In genomic region chrX:11964428-11964827, GRCm38 (mm10) we compare ENCODE assay signal across 24 mouse cellular contexts.
DNase-seq lines count a peak whose midpoint lies in the region; TF ChIP-seq lines count a peak whose summit lies in the region.
"Had no signal": no experiment of that assay in that cellular context is flagged by ENCODE, and none has a peak within 500 bp of the region (broad histone marks: within the 10 kb centered on the region; RNA-seq: fewer than 3 reads in every experiment).

No protein-coding gene starts in this region.

- H3K4me3 ChIP-seq in MEL (ENCODE audit: control insufficient read depth in 1 of 2, insufficient read depth in 1 of 2, low read depth in 2 of 2, low read length in 2 of 2) = no peak overlapping the region
- H3K4me3 ChIP-seq: embryonic facial prominence, embryonic 13.5 days; embryonic facial prominence, embryonic 15.5 days; erythroblast, embryonic 14.5 days; forebrain, embryonic 10.5 days; forebrain, embryonic 12.5 days had no signal

- H3K36me3 ChIP-seq in MEL (ENCODE audit: control insufficient read depth in 1 of 2, insufficient read depth in 2 of 2, low read length in 2 of 2) = peaks cover 0 to 8% of the 10 kb centered on the region in 2 experiments; a peak in 2 of 4 replicates
- H3K36me3 ChIP-seq: embryonic facial prominence, embryonic 13.5 days; embryonic facial prominence, embryonic 15.5 days; forebrain, embryonic 10.5 days; forebrain, embryonic 12.5 days; G1E had no signal

- no peak for TF ChIP-seq RAD21 in MEL (IDR thresholded peaks at IDR 0.05; ENCODE audit: low read depth, low read length)

- DNase-seq in cerebellum, postnatal 10 days = peak; percentile 20 to 36
- DNase-seq in cerebellum, adult 8-10 months = no peak
- DNase-seq in left cerebral cortex, postnatal 4 days = peak; percentile 21
- DNase-seq in left cerebral cortex, postnatal 14 days (ENCODE audit: low spot score in 2 of 2) = no peak
- peak; percentile 78 for DNase-seq in MEL (ENCODE audit: low read depth, low spot score)
- DNase-seq in brain, embryonic 14.5 days (ENCODE audit: low read depth) = peak; percentile 21
- no peak for DNase-seq in kidney, postnatal 10 days
- DNase-seq: adrenal gland, adult 8-10 months; adrenal gland, postnatal 14 days; adrenal gland, postnatal 36 days; B cell, adult 2 months; cerebellum, adult 11 months; cerebellum, adult 18-20 months; cerebellum, adult 9-10 months; cerebellum, postnatal 14 days; cerebellum, postnatal 36 days; embryo, embryonic 11 days had no signal

- no peak overlapping the region for H3K27ac ChIP-seq in MEL (ENCODE audit: control insufficient read depth, low read depth, low read length)
- H3K27ac ChIP-seq: embryonic facial prominence, embryonic 13.5 days; embryonic facial prominence, embryonic 15.5 days; forebrain, embryonic 10.5 days; forebrain, embryonic 12.5 days had no signal

- TF ChIP-seq CTCF in MEL (IDR thresholded peaks at IDR 0.05 in 2 of 3, conservative IDR thresholded peaks at IDR 0.05 in 1 of 3; ENCODE audit: control insufficient read depth in 1 of 3, insufficient read depth in 1 of 3, low read depth in 2 of 3, low read length in 3 of 3, poor library complexity in 1 of 3, severe bottlenecking in 1 of 3) = no peak
- no peak for TF ChIP-seq CTCF in brain, embryonic 14.5 days (IDR thresholded peaks at IDR 0.05; ENCODE audit: borderline replicate concordance, extremely low read depth, insufficient read depth, insufficient read length)

- H3K4me1 ChIP-seq in MEL (ENCODE audit: control insufficient read depth in 1 of 2, insufficient read depth in 2 of 2, low read length in 2 of 2) = peaks cover 5 to 15% of the 10 kb centered on the region in 2 experiments; a peak in 3 of 4 replicates
- H3K4me1 ChIP-seq: embryonic facial prominence, embryonic 13.5 days; embryonic facial prominence, embryonic 15.5 days; forebrain, embryonic 10.5 days; forebrain, embryonic 12.5 days had no signal

- no peak overlapping the region for H3K9ac ChIP-seq in MEL (ENCODE audit: control insufficient read depth, low read depth, low read length, poor library complexity, severe bottlenecking)
- H3K9ac ChIP-seq: embryonic facial prominence, embryonic 13.5 days; embryonic facial prominence, embryonic 15.5 days; forebrain, embryonic 12.5 days had no signal

- TF ChIP-seq EP300 in MEL (IDR thresholded peaks at IDR 0.05; ENCODE audit: low read depth in 1 of 2, low read length in 2 of 2) = 0 out of 4 replicates have a peak, but pooled peaks of 1 of the 2 experiments have one; percentile 40

- no peaks in the 10 kb centered on the region for H3K27me3 ChIP-seq in MEL (ENCODE audit: control insufficient read depth in 1 of 2, insufficient read depth in 2 of 2, low read length in 2 of 2)
- H3K27me3 ChIP-seq: CH12.LX had no signal

- no peak for TF ChIP-seq POLR2A in MEL (IDR thresholded peaks at IDR 0.05; ENCODE audit: control insufficient read depth in 1 of 2, insufficient read depth in 1 of 2, low read depth in 1 of 2, low read length in 2 of 2, poor library complexity in 1 of 2)
- TF ChIP-seq POLR2A in brain, embryonic 14.5 days (IDR thresholded peaks at IDR 0.05; ENCODE audit: borderline replicate concordance, extremely low read depth, insufficient read depth, insufficient read length, poor library complexity, severe bottlenecking) = no peak

- no peaks in the 10 kb centered on the region for H3K9me3 ChIP-seq in MEL (replicated peaks; ENCODE audit: insufficient read depth, low read length)
- H3K9me3 ChIP-seq: embryonic facial prominence, embryonic 13.5 days; embryonic facial prominence, embryonic 15.5 days; forebrain, embryonic 10.5 days; forebrain, embryonic 12.5 days; G1E had no signal

- intact Hi-C loops in left cerebral cortex, postnatal 4 days (cut with DNase I) = no loop called here
- intact Hi-C loops in left cerebral cortex, postnatal 14 days (cut with DNase I) = no loop called here

- H3K79me2 ChIP-seq in MEL (ENCODE audit: control insufficient read depth, insufficient read depth, low read length, poor library complexity) = no peaks in the 10 kb centered on the region

TF ChIP-seq in MEL, 35 proteins besides CTCF, POLR2A, EP300 and RAD21:
- TF ChIP-seq RCOR1 (IDR thresholded peaks at IDR 0.05; ENCODE audit: low read depth, low read length) = peak; percentile 87
- TF ChIP-seq UBTF (IDR thresholded peaks at IDR 0.05; ENCODE audit: borderline replicate concordance, insufficient read depth, low read depth, low read length) = no peak
- no peak for TF ChIP-seq ELF1 (IDR thresholded peaks at IDR 0.05; ENCODE audit: low read depth, low read length)
- no peak for TF ChIP-seq NRF1 (IDR thresholded peaks at IDR 0.05; ENCODE audit: insufficient read depth, low read depth, low read length, poor library complexity, severe bottlenecking)

Comparison
In these comparisons a context has a peak if more than half of its experiments do, and no peak if none do; other contexts are left out.
1. DNase-seq: peak in cerebellum, postnatal 10 days (2 of 2), left cerebral cortex, postnatal 4 days (single experiment), MEL (single experiment) and brain, embryonic 14.5 days (single experiment); none in cerebellum, adult 8-10 months (single experiment), left cerebral cortex, postnatal 14 days (0 of 2) and kidney, postnatal 10 days (single experiment).